Mouse (Mus musculus) C2C12 (cell line): Measurements from ENCODE around the gene Hpn.

ENCODE experiments used
- CEBPB ChIP-seq: IDR thresholded peaks from one replicate; pipeline ENCODE4 v1.6.1; 2011; ENCODE audit warnings: low read depth, mild to moderate bottlenecking, control low read depth, moderate library complexity
- CTCF ChIP-seq: IDR thresholded peaks from one replicate; pipeline ENCODE4 v1.5.1; 2011; ENCODE audit not compliant: control insufficient read depth, insufficient read depth, insufficient read length
- MAX ChIP-seq: IDR thresholded peaks from one replicate; pipeline ENCODE4 v1.6.1; 2011; ENCODE audit warnings: mild to moderate bottlenecking, control low read depth
- MYOD1 ChIP-seq: IDR thresholded peaks from one replicate; pipeline ENCODE4 v1.6.1; 2011; ENCODE audit warnings: low read depth; ENCODE audit not compliant: control insufficient read depth, insufficient read length
- MYOG ChIP-seq: IDR thresholded peaks from one replicate; pipeline ENCODE4 v1.6.1; 2011; ENCODE audit not compliant: control insufficient read depth, insufficient read length; ENCODE audit errors: extremely low read depth
- USF1 ChIP-seq: IDR thresholded peaks from one replicate; pipeline ENCODE4 v1.6.1; 2011; ENCODE audit warnings: low read depth, mild to moderate bottlenecking, control low read depth, moderate library complexity

DNA sequence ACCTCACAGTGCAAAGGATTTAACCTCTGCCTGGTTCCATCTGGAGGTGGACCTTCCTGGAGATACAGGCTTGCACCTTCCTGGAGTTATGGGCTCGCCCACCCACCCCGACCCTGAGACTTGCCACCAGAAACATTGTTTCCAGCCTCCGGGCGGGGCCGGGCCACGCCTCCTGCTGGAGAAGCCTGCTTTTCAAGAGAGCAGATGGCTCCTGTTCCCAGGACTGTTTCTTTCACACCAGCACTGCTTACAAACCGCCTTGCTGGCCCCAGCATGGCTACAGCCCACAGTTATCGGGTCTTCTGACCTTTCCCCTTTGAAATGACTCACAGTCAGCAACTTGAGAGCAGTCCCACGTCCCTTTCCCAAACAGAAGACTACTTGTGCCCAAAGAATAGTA is 42.8 kb downstream of the Hpn start:
- TF ChIP-seq MAX, result no peak
- TF ChIP-seq CTCF, result no peak
- TF ChIP-seq CEBPB, result no peak
- no peak for TF ChIP-seq MYOG
- TF ChIP-seq MYOD1, result no peak
- no peak for TF ChIP-seq USF1
